Mouse (Mus musculus) liver, adult 2 months (tissue): Measurements from ENCODE around the gene Bend6. TPM values are rescaled to one million over a fixed set of nuclear protein-coding genes. Genes with fewer than 3 reads are reported as not detected.
A peak's percentile ranks its signal among the peaks of the same experiment; 100 is the strongest.

Experiments
- DNase-seq: peaks from one replicate; pipeline ENCODE4 v3.0.0-alpha.2; 2011; ENCODE audit warnings: low read depth, low spot score; ENCODE audit errors: extremely low read depth
- H3K27ac ChIP-seq: fragments of 200-500 bp; replicated peaks from 2 replicates; pipeline ENCODE4 v1.5.1; 2012; ENCODE audit warnings: low read depth, mild to moderate bottlenecking, control low read depth, inconsistent platforms, low read length; ENCODE audit not compliant: insufficient read depth
- H3K27me3 ChIP-seq: fragments of 200-500 bp; 2 replicates; pipeline ENCODE4 v1.6.1; 2012; ENCODE audit warnings: mild to moderate bottlenecking, moderate library complexity, low read length, inconsistent platforms; ENCODE audit not compliant: control insufficient read depth, insufficient read depth
- H3K36me3 ChIP-seq: fragments of 200-500 bp; 2 replicates; pipeline ENCODE4 v1.6.1; 2012; ENCODE audit warnings: low read length, inconsistent platforms; ENCODE audit not compliant: control insufficient read depth, insufficient read depth
- H3K4me1 ChIP-seq: fragments of 200-500 bp; 2 replicates; pipeline ENCODE4 v1.6.1; 2011; ENCODE audit warnings: low read length; ENCODE audit not compliant: control insufficient read depth, insufficient read depth
- H3K4me3 ChIP-seq: fragments of 200-500 bp; 2 replicates; pipeline ENCODE4 v1.5.1; 2011; ENCODE audit warnings: low read depth, mild to moderate bottlenecking, control low read depth, low read length, moderate library complexity; ENCODE audit not compliant: insufficient read depth
- H3K79me2 ChIP-seq: fragments of 200-500 bp; 2 replicates; pipeline ENCODE4 v1.6.1; 2012; ENCODE audit warnings: inconsistent platforms, mild to moderate bottlenecking, low read length, moderate library complexity; ENCODE audit not compliant: control insufficient read depth, insufficient read depth
- H3K9ac ChIP-seq: fragments of 200-500 bp; 2 replicates; pipeline ENCODE4 v1.6.1; 2012; ENCODE audit warnings: low read depth, mild to moderate bottlenecking, control low read depth, inconsistent platforms, low read length
- CTCF ChIP-seq: fragments of 200-500 bp; IDR thresholded peaks from 2 replicates; pipeline ENCODE4 v1.5.1; 2011; ENCODE audit warnings: low read depth, low read length, control low read depth
- POLR2A ChIP-seq: fragments of 200-500 bp; IDR thresholded peaks from 2 replicates; pipeline ENCODE4 v1.6.1; 2011; ENCODE audit warnings: low read length, control low read depth; ENCODE audit not compliant: insufficient read depth; ENCODE audit errors: extremely low read depth
- WGBS: fragments of 180-500 bp; shearing (Covaris S2); methylation state at CpG from one replicate; pipeline ENCODE4 v1.1.7; 2018; 5-methylcytosine and 5-hydroxymethylcytosine counted together
- polyA plus RNA-seq: library from polyadenylated mRNA; depleted of rRNA; stranded (reverse); fragments of >200 nt; gene quantifications from 2 replicates; pipeline ENCODE4 v1.2.3, GENCODE M21; 2012; rRNA removed
- total RNA-seq: library from RNA; depleted of rRNA; stranded (reverse); fragments of >200 nt; gene quantifications from 2 replicates; pipeline ENCODE4 v1.2.3, GENCODE M21; 2014; rRNA removed

Bend6 gene
- total and polyA plus RNA-seq, 2 experiments, result 0.05 to 0.18 TPM

GRCm38 (mm10) chr1:33813868-33814794, 93.5 kb downstream of the Bend6 start, which contains the start of gene Zfp451:
Gene Zfp451, minus strand, starts transcription at chr1:33814595.
- Histone ChIP-seq H3K4me3 (peak within 1 kb of the TSS; percentile 100), H3K4me1 (peaks cover 8% of the 10 kb centered on the region), H3K27me3 (no peaks in the 10 kb centered on the region), H3K9ac (peak within 1 kb of the TSS; percentile 99), H3K27ac (peak within 1 kb of the TSS; percentile 54; the same call in 1 of the 2 replicates), H3K79me2 (peaks cover 22% of the 10 kb centered on the region), H3K36me3 (peaks cover 2% of the 10 kb centered on the region)
- peak; percentile 68 for DNase-seq
- peak; percentile 54; the same call in 1 of the 2 replicates for TF ChIP-seq POLR2A
- no peak for TF ChIP-seq CTCF
- 1% methylated on average over 85 of the region's 85 CpGs for WGBS

- Histone ChIP-seq H3K4me3 (peak overlapping the region; percentile 100), H3K4me1 (peaks cover 8% of the 10 kb centered on the region), H3K36me3 (peaks cover 4% of the 10 kb centered on the region), H3K27me3 (no peaks in the 10 kb centered on the region), H3K27ac (no peak overlapping the region), H3K79me2 (peaks cover 22% of the 10 kb centered on the region), H3K9ac (peak overlapping the region; percentile 99)
- TF ChIP-seq CTCF, result no peak
- TF ChIP-seq POLR2A, result no peak
- WGBS, result 17% methylated on average over 11 of the region's 11 CpGs
- DNase-seq, result no peak
These were observed 94.1 kb downstream of the Bend6 start for GRCm38 (mm10) chr1:33813495-33813867.

GRCm38 (mm10) chr1:33803323-33803722, 104.3 kb downstream of the Bend6 start:
- Histone ChIP-seq H3K4me1 (no peaks in the 10 kb centered on the region), H3K36me3 (peaks cover 42% of the 10 kb centered on the region), H3K79me2 (no peaks in the 10 kb centered on the region; the same call in 1 of the 2 replicates), H3K27ac (no peak overlapping the region), H3K9ac (no peak overlapping the region), H3K4me3 (no peak overlapping the region), H3K27me3 (no peaks in the 10 kb centered on the region)
- WGBS, result 90% methylated on average over 2 of the region's 2 CpGs
- no peak for TF ChIP-seq POLR2A
- TF ChIP-seq CTCF, result no peak
- DNase-seq, result no peak

Other genes starting within 250 kb of the Bend6 start
- gene Prim2, start 238.0 kb downstream of the Bend6 start, total RNA-seq, result 5.0 and 5.1 TPM in 2 replicates
- 1.2 and 1.5 TPM in 2 replicates for gene Prim2, start 238.0 kb downstream of the Bend6 start, polyA plus RNA-seq
- 11.4 and 13.6 TPM in 2 replicates for gene Rab23, start 187.9 kb downstream of the Bend6 start, total RNA-seq
- 4.5 and 5.4 TPM in 2 replicates for gene Rab23, start 187.9 kb downstream of the Bend6 start, polyA plus RNA-seq
- 2.1 and 3.6 TPM in 2 replicates for gene Bag2, start 150.0 kb downstream of the Bend6 start, total RNA-seq
- gene Bag2, start 150.0 kb downstream of the Bend6 start, polyA plus RNA-seq, result 4.1 and 5.9 TPM in 2 replicates
- gene Zfp451, start 93.2 kb downstream of the Bend6 start, total RNA-seq, result 10.4 and 12.4 TPM in 2 replicates
- gene Zfp451, start 93.2 kb downstream of the Bend6 start, polyA plus RNA-seq, result 2.2 TPM in 2 replicates
- 53.6 and 60.4 TPM in 2 replicates for gene Dst, start 409 bp upstream of the Bend6 start, total RNA-seq
- gene Dst, start 409 bp upstream of the Bend6 start, polyA plus RNA-seq, result 10.5 and 14.8 TPM in 2 replicates